Comparison of ENCODE assay signal across 28 mouse cellular contexts in genomic region chr2:4477311-4477710, GRCm38 (mm10).
DNase-seq lines count a peak whose midpoint lies in the region; ATAC-seq and TF ChIP-seq lines count a peak whose summit lies in the region.
"Had no signal": no experiment of that assay in that cellular context is flagged by ENCODE, and none has a peak within 500 bp of the region (broad histone marks: within the 10 kb centered on the region; RNA-seq: fewer than 3 reads in every experiment).

No protein-coding gene starts in this region.

- peak overlapping the region; percentile 39; the same call in 1 of the 2 replicates for H3K27ac ChIP-seq in heart, postnatal 0 days (ENCODE audit: low read depth)
- H3K27ac ChIP-seq in embryonic facial prominence, embryonic 10.5 days (replicated peaks) = 0 out of 2 replicates have a peak overlapping the region, but pooled peaks have one; percentile 5
- H3K27ac ChIP-seq in hindbrain, embryonic 13.5 days = no peak overlapping the region
- H3K27ac ChIP-seq: forebrain, embryonic 10.5 days; forebrain, embryonic 15.5 days; gastrocnemius, adult 2 months; heart, adult 2 months; hindbrain, embryonic 12.5 days; liver, embryonic 12.5 days; midbrain, embryonic 12.5 days; stomach, embryonic 15.5 days had no signal

- no peaks in the 10 kb centered on the region for H3K36me3 ChIP-seq in heart, postnatal 0 days (replicated peaks; ENCODE audit: control insufficient read depth, insufficient read depth, low read length)
- H3K36me3 ChIP-seq in embryonic facial prominence, embryonic 10.5 days (replicated peaks) = peaks cover 63% of the 10 kb centered on the region
- H3K36me3 ChIP-seq in hindbrain, embryonic 13.5 days = peaks cover 21% of the 10 kb centered on the region
- H3K36me3 ChIP-seq: G1E; heart, embryonic 12.5 days; liver, embryonic 12.5 days; stomach, embryonic 15.5 days had no signal

- peaks cover 27% of the 10 kb centered on the region for H3K4me1 ChIP-seq in heart, postnatal 0 days (ENCODE audit: control insufficient read depth, insufficient read depth)
- H3K4me1 ChIP-seq in embryonic facial prominence, embryonic 10.5 days = peaks cover 69% of the 10 kb centered on the region
- peaks cover 34% of the 10 kb centered on the region for H3K4me1 ChIP-seq in hindbrain, embryonic 13.5 days (replicated peaks)
- H3K4me1 ChIP-seq: liver, embryonic 12.5 days; stomach, embryonic 15.5 days had no signal

- DNase-seq in heart, postnatal 0 days (ENCODE audit: low spot score) = no peak
- no peak for DNase-seq in heart, postnatal 14 days
- peak; percentile 39 for DNase-seq in MN1 (ENCODE audit: low spot score)
- DNase-seq in embryonic facial prominence, embryonic 10.5 days (ENCODE audit: low spot score) = no peak
- DNase-seq in urinary bladder, postnatal 36 days (ENCODE audit: low spot score in 2 of 2) = no peak
- DNase-seq in c-Kit-positive CD71-positive TER-119-positive erythroid progenitor cells, embryonic 14.5 days (ENCODE audit: low spot score) = no peak
- DNase-seq: cerebellum, adult 9-10 months; cerebellum, postnatal 36 days; gastrocnemius, adult 2 months; gastrocnemius, postnatal 36 days; heart, adult 2 months; kidney, adult 8-10 months; kidney, postnatal 10 days; layer of hippocampus, adult 9-11 months; liver, postnatal 0 days; lung, postnatal 36 days had no signal

- H3K4me3 ChIP-seq in heart, postnatal 0 days (ENCODE audit: low read depth, low read length) = no peak overlapping the region
- no peak overlapping the region for H3K4me3 ChIP-seq in embryonic facial prominence, embryonic 10.5 days
- H3K4me3 ChIP-seq in hindbrain, embryonic 13.5 days = no peak overlapping the region
- H3K4me3 ChIP-seq: embryonic facial prominence, embryonic 12.5 days; forebrain, embryonic 10.5 days; forebrain, embryonic 15.5 days; gastrocnemius, adult 2 months; heart, adult 2 months; heart, embryonic 12.5 days; hindbrain, embryonic 12.5 days; liver, embryonic 12.5 days; megakaryocyte, embryonic 14.5 days; midbrain, embryonic 12.5 days; stomach, embryonic 15.5 days had no signal

- no peak for TF ChIP-seq EP300 in heart, postnatal 0 days (IDR thresholded peaks at IDR 0.05; ENCODE audit: low read depth)

- intact Hi-C loops in heart, postnatal 14 days (cut with DNase I) = no loop called here

- TF ChIP-seq CTCF in heart, postnatal 0 days (IDR thresholded peaks at IDR 0.05; ENCODE audit: low read depth) = no peak

- H3K27me3 ChIP-seq in heart, postnatal 0 days (ENCODE audit: control insufficient read depth, insufficient read depth, low read length) = no peaks in the 10 kb centered on the region
- no peaks in the 10 kb centered on the region for H3K27me3 ChIP-seq in embryonic facial prominence, embryonic 10.5 days (replicated peaks; ENCODE audit: low read depth, poor library complexity, severe bottlenecking)
- H3K27me3 ChIP-seq in hindbrain, embryonic 13.5 days = no peaks in the 10 kb centered on the region
- H3K27me3 ChIP-seq: embryonic facial prominence, embryonic 12.5 days; forebrain, embryonic 15.5 days; heart, embryonic 12.5 days; hindbrain, embryonic 12.5 days; liver, embryonic 12.5 days; midbrain, embryonic 12.5 days; stomach, embryonic 15.5 days had no signal

- H3K9ac ChIP-seq in heart, postnatal 0 days (replicated peaks; ENCODE audit: low read depth, low read length) = no peak overlapping the region
- no peak overlapping the region for H3K9ac ChIP-seq in hindbrain, embryonic 13.5 days
- H3K9ac ChIP-seq: embryonic facial prominence, embryonic 12.5 days; forebrain, embryonic 15.5 days; heart, embryonic 12.5 days; hindbrain, embryonic 12.5 days; liver, embryonic 12.5 days; liver, postnatal 0 days; midbrain, embryonic 12.5 days; stomach, embryonic 15.5 days had no signal

- 64% methylated on average over 5 of the region's 5 CpGs for WGBS in heart, postnatal 0 days
- WGBS in embryonic facial prominence, embryonic 10.5 days = 57% methylated on average over 5 of the region's 5 CpGs
- 86% methylated on average over 5 of the region's 5 CpGs for WGBS in hindbrain, embryonic 13.5 days

- no peak for ATAC-seq in heart, postnatal 0 days (ENCODE audit: insufficient read depth, low read depth)
- ATAC-seq in hindbrain, embryonic 13.5 days (ENCODE audit: low FRiP score) = no peak
- ATAC-seq: forebrain, embryonic 15.5 days; intestine, embryonic 16.5 days; liver, embryonic 12.5 days; liver, postnatal 0 days had no signal

- H3K9me3 ChIP-seq in heart, postnatal 0 days (replicated peaks; ENCODE audit: control insufficient read depth, low read length) = no peaks in the 10 kb centered on the region
- no peaks in the 10 kb centered on the region for H3K9me3 ChIP-seq in embryonic facial prominence, embryonic 10.5 days
- H3K9me3 ChIP-seq in hindbrain, embryonic 13.5 days = no peaks in the 10 kb centered on the region
- H3K9me3 ChIP-seq: embryonic facial prominence, embryonic 12.5 days; forebrain, embryonic 10.5 days; forebrain, embryonic 15.5 days; G1E; heart, embryonic 12.5 days; hindbrain, embryonic 12.5 days; liver, embryonic 12.5 days; megakaryocyte, embryonic 14.5 days; midbrain, embryonic 12.5 days; stomach, embryonic 15.5 days had no signal

- no peak overlapping the region for H3K4me2 ChIP-seq in heart, postnatal 0 days (ENCODE audit: low read depth, low read length)
- H3K4me2 ChIP-seq in hindbrain, embryonic 13.5 days = no peak overlapping the region
- H3K4me2 ChIP-seq: embryonic facial prominence, embryonic 12.5 days; forebrain, embryonic 15.5 days; heart, embryonic 12.5 days; hindbrain, embryonic 12.5 days; liver, embryonic 12.5 days; midbrain, embryonic 12.5 days; stomach, embryonic 15.5 days had no signal
